Mouse (Mus musculus) lung, embryonic 14.5 days (tissue): ENCODE data around the gene Chn2. TPM values are rescaled to one million over a fixed set of nuclear protein-coding genes. Genes with fewer than 3 reads are reported as not detected.

Source experiments
- ATAC-seq: fragments of 200-750 bp; cut with Nextera tagmentation; 2 replicates; pipeline ENCODE4 v1.8.0; 2017; ENCODE audit warnings: mild to moderate bottlenecking, moderate TSS enrichment, moderate library complexity; ENCODE audit not compliant: insufficient read depth
- DNase-seq: peaks from one replicate; pipeline ENCODE4 v3.0.0-alpha.2; 2015
- H3K27ac ChIP-seq: fragments of 300-500 bp; sonication (generic); 2 replicates; pipeline ENCODE4 v1.5.1; 2014; ENCODE audit warnings: low read depth, mild to moderate bottlenecking, moderate library complexity
- H3K27me3 ChIP-seq: fragments of 300-500 bp; sonication (generic); 2 replicates; pipeline ENCODE4 v1.6.1; 2014; ENCODE audit warnings: low read length, control low read depth; ENCODE audit not compliant: insufficient read depth
- H3K36me3 ChIP-seq: fragments of 300-500 bp; sonication (generic); 2 replicates; pipeline ENCODE4 v1.6.1; 2014; ENCODE audit warnings: control low read depth; ENCODE audit not compliant: insufficient read depth
- H3K4me1 ChIP-seq: fragments of 300-500 bp; sonication (generic); 2 replicates; pipeline ENCODE4 v1.6.1; 2014; ENCODE audit warnings: antibody characterized with exemption, control low read depth; ENCODE audit not compliant: insufficient read depth
- H3K4me2 ChIP-seq: fragments of 300-500 bp; sonication (generic); 2 replicates; pipeline ENCODE4 v1.6.1; 2014; ENCODE audit warnings: mild to moderate bottlenecking
- H3K4me3 ChIP-seq: fragments of 300-500 bp; sonication (generic); 2 replicates; pipeline ENCODE4 v1.5.1; 2014; ENCODE audit warnings: low read depth, low read length
- H3K9ac ChIP-seq: fragments of 300-500 bp; sonication (generic); 2 replicates; pipeline ENCODE4 v1.6.1; 2014
- H3K9me3 ChIP-seq: fragments of 300-500 bp; sonication (generic); 2 replicates; pipeline ENCODE4 v1.6.1; 2016; ENCODE audit warnings: low read depth, low read length, control low read depth
- CTCF ChIP-seq: IDR thresholded peaks from 2 replicates; pipeline ENCODE4 v1.5.1; 2016; ENCODE audit warnings: antibody characterized with exemption, low read depth
- WGBS: fragments of 180-500 bp; shearing (Covaris S2); extraction: QIAGEN DNeasy Blood & Tissue Kit; methylation state at CpG from one replicate; pipeline ENCODE4 v1.1.7; 2014; 5-methylcytosine and 5-hydroxymethylcytosine counted together
- polyA plus RNA-seq: library from polyadenylated mRNA; unstranded; fragments of >200 nt; fragmentation: Nextera tagmentation; extraction: Ambion mirVana; gene quantifications from 2 replicates; pipeline ENCODE4 v1.2.1, GENCODE M21; 2014

Chn2 gene
- polyA plus RNA-seq, 1 experiment from 2014 or later: 18.1 TPM

- H3K4me3 ChIP-seq: no peak overlapping the region
- H3K4me1 ChIP-seq: peaks cover 29% of the 10 kb centered on the region
- no peaks in the 10 kb centered on the region for H3K9me3 ChIP-seq
- H3K4me2 ChIP-seq: no peak overlapping the region
- DNase-seq: no peak
- H3K27ac ChIP-seq: peak overlapping the region; percentile 31; the same call in 1 of the 2 replicates
- no peak for ATAC-seq
- no peak overlapping the region for H3K9ac ChIP-seq
- 65% methylated on average over 9 of the region's 9 CpGs for WGBS
- no peak for TF ChIP-seq CTCF
- no peaks in the 10 kb centered on the region for H3K36me3 ChIP-seq
- H3K27me3 ChIP-seq: no peaks in the 10 kb centered on the region
These were observed 29.0 kb upstream of the Chn2 start for GRCm38 (mm10) chr6:54010362-54010761.

- Histone ChIP-seq H3K4me2 (no peak overlapping the region), H3K27ac (no peak overlapping the region), H3K4me1 (peaks cover 33% of the 10 kb centered on the region), H3K36me3 (no peaks in the 10 kb centered on the region), H3K9me3 (no peaks in the 10 kb centered on the region), H3K9ac (no peak overlapping the region), H3K27me3 (no peaks in the 10 kb centered on the region), H3K4me3 (no peak overlapping the region)
- 63% methylated on average over 1 of the region's 1 CpGs for WGBS
- TF ChIP-seq CTCF: peak; percentile 29; the same call in 1 of the 2 replicates
- DNase-seq: peak; percentile 45
- ATAC-seq: no peak
These were observed 27.2 kb upstream of the Chn2 start for GRCm38 (mm10) chr6:54012163-54012562.

- H3K4me3 ChIP-seq: no peak overlapping the region
- H3K36me3 ChIP-seq: no peaks in the 10 kb centered on the region
- H3K27ac ChIP-seq: peak overlapping the region; percentile 52; the same call in 1 of the 2 replicates
- no peaks in the 10 kb centered on the region for H3K9me3 ChIP-seq
- 23% methylated on average over 2 of the region's 2 CpGs for WGBS
- H3K4me2 ChIP-seq: no peak overlapping the region
- H3K27me3 ChIP-seq: no peaks in the 10 kb centered on the region
- DNase-seq (peak; percentile 30), ATAC-seq (no peak)
- H3K9ac ChIP-seq: no peak overlapping the region
- TF ChIP-seq CTCF: no peak
- H3K4me1 ChIP-seq: peaks cover 30% of the 10 kb centered on the region
These were observed 21.3 kb upstream of the Chn2 start for GRCm38 (mm10) chr6:54018038-54018437.

- Histone ChIP-seq H3K4me1 (peaks cover 26% of the 10 kb centered on the region), H3K4me2 (no peak overlapping the region), H3K27me3 (no peaks in the 10 kb centered on the region), H3K9me3 (no peaks in the 10 kb centered on the region), H3K36me3 (no peaks in the 10 kb centered on the region), H3K4me3 (no peak overlapping the region), H3K27ac (no peak overlapping the region), H3K9ac (no peak overlapping the region)
- TF ChIP-seq CTCF: no peak
- 38% methylated on average over 5 of the region's 5 CpGs for WGBS
- DNase-seq: peak; percentile 97
- ATAC-seq: peak; percentile 98
These were observed 20.5 kb upstream of the Chn2 start for GRCm38 (mm10) chr6:54018861-54019260.

- H3K36me3 ChIP-seq: no peaks in the 10 kb centered on the region
- H3K27me3 ChIP-seq: no peaks in the 10 kb centered on the region
- H3K4me2 ChIP-seq: no peak overlapping the region
- H3K27ac ChIP-seq: no peak overlapping the region; the same call in 1 of the 2 replicates
- H3K4me1 ChIP-seq: peaks cover 26% of the 10 kb centered on the region
- H3K9ac ChIP-seq: no peak overlapping the region
- TF ChIP-seq CTCF: no peak
- H3K9me3 ChIP-seq: no peaks in the 10 kb centered on the region
- WGBS: 48% methylated on average over 15 of the region's 15 CpGs
- peak; percentile 58 for DNase-seq
- H3K4me3 ChIP-seq: no peak overlapping the region
- ATAC-seq: no peak
These were observed 18.1 kb upstream of the Chn2 start for GRCm38 (mm10) chr6:54021123-54021789.

GRCm38 (mm10) chr6:54023846-54024245 is 15.5 kb upstream of the Chn2 start:
- Histone ChIP-seq H3K4me2 (no peak overlapping the region), H3K27me3 (no peaks in the 10 kb centered on the region), H3K36me3 (no peaks in the 10 kb centered on the region), H3K9me3 (no peaks in the 10 kb centered on the region), H3K4me3 (no peak overlapping the region), H3K4me1 (peaks cover 16% of the 10 kb centered on the region), H3K9ac (no peak overlapping the region), H3K27ac (no peak overlapping the region)
- ATAC-seq (no peak), DNase-seq (no peak)
- TF ChIP-seq CTCF: no peak
- WGBS: 78% methylated on average over 5 of the region's 5 CpGs

- DNase-seq (peak; percentile 37), ATAC-seq (peak; percentile 49; the same call in 1 of the 2 replicates)
- WGBS: 55% methylated on average over 1 of the region's 1 CpGs
- TF ChIP-seq CTCF: no peak
- Histone ChIP-seq H3K36me3 (no peaks in the 10 kb centered on the region), H3K4me1 (peaks cover 9% of the 10 kb centered on the region), H3K27me3 (no peaks in the 10 kb centered on the region), H3K4me3 (no peak overlapping the region), H3K9me3 (no peaks in the 10 kb centered on the region), H3K27ac (no peak overlapping the region), H3K4me2 (no peak overlapping the region), H3K9ac (no peak overlapping the region)
These were observed 10.6 kb upstream of the Chn2 start for GRCm38 (mm10) chr6:54028706-54029105.
